Mouse (Mus musculus) liver, embryonic 15.5 days (tissue): ENCODE results near the gene Adam11. TPM values are rescaled to one million over a fixed set of nuclear protein-coding genes. Genes with fewer than 3 reads are reported as not detected.

Experiments used
- ATAC-seq: fragments of 200-750 bp; cut with Nextera tagmentation; 2 replicates; pipeline ENCODE4 v1.8.0; 2017; ENCODE audit warnings: moderate number of reproducible peaks, mild to moderate bottlenecking, moderate library complexity; ENCODE audit not compliant: insufficient read depth
- H3K27ac ChIP-seq: fragments of 300-500 bp; sonication (generic); replicated peaks from 2 replicates; pipeline ENCODE4 v1.5.1; 2015; ENCODE audit warnings: mild to moderate bottlenecking, inconsistent platforms
- H3K27me3 ChIP-seq: fragments of 300-500 bp; sonication (generic); 2 replicates; pipeline ENCODE4 v1.6.1; 2015; ENCODE audit warnings: mild to moderate bottlenecking, inconsistent platforms
- H3K36me3 ChIP-seq: fragments of 300-500 bp; sonication (generic); replicated peaks from 2 replicates; pipeline ENCODE4 v1.6.1; 2015; ENCODE audit warnings: moderate library complexity, mild to moderate bottlenecking, inconsistent platforms
- H3K4me1 ChIP-seq: fragments of 300-500 bp; sonication (generic); replicated peaks from 2 replicates; pipeline ENCODE4 v1.6.1; 2015; ENCODE audit warnings: inconsistent platforms
- H3K4me2 ChIP-seq: fragments of 300-500 bp; sonication (generic); 2 replicates; pipeline ENCODE4 v1.6.1; 2015; ENCODE audit warnings: moderate library complexity, mild to moderate bottlenecking, inconsistent platforms
- H3K4me3 ChIP-seq: fragments of 300-500 bp; sonication (generic); replicated peaks from 2 replicates; pipeline ENCODE4 v1.5.1; 2015; ENCODE audit warnings: mild to moderate bottlenecking, inconsistent platforms
- H3K9ac ChIP-seq: fragments of 300-500 bp; sonication (generic); 2 replicates; pipeline ENCODE4 v1.6.1; 2015; ENCODE audit warnings: moderate library complexity, mild to moderate bottlenecking, inconsistent platforms
- H3K9me3 ChIP-seq: fragments of 300-500 bp; sonication (generic); replicated peaks from 2 replicates; pipeline ENCODE4 v1.6.1; 2016; ENCODE audit warnings: inconsistent platforms
- WGBS: fragments of 180-500 bp; shearing (Covaris S2); methylation state at CpG from one replicate; pipeline ENCODE4 v1.1.7; 2015; ENCODE audit warnings: mixed read lengths; ENCODE audit not compliant: insufficient replicate concordance; 5-methylcytosine and 5-hydroxymethylcytosine counted together
- polyA plus RNA-seq: library from polyadenylated mRNA; unstranded; fragments of >200 nt; fragmentation: Nextera tagmentation; extraction: Ambion mirVana; gene quantifications from 2 replicates; pipeline ENCODE4 v1.2.1, GENCODE M21; 2015

Gene Adam11
- polyA plus RNA-seq, 1 experiment from 2014 or later: 0.08 TPM

- Histone ChIP-seq H3K9me3 (no peaks in the 10 kb centered on the region), H3K36me3 (no peaks in the 10 kb centered on the region), H3K4me2 (no peak overlapping the region), H3K9ac (no peak overlapping the region), H3K27ac (no peak overlapping the region), H3K4me3 (no peak overlapping the region), H3K27me3 (peaks cover 39% of the 10 kb centered on the region), H3K4me1 (peaks cover 2% of the 10 kb centered on the region; the same call in 1 of the 2 replicates)
- 39% methylated on average over 7 of the region's 7 CpGs for WGBS
- ATAC-seq: no peak
Measured at GRCm38 (mm10) chr11:102779824-102780223, 18.6 kb downstream of the Adam11 start.

GRCm38 (mm10) chr11:102780271-102780985 is 19.2 kb downstream of the Adam11 start:
- Histone ChIP-seq H3K9me3 (no peaks in the 10 kb centered on the region), H3K4me2 (no peak overlapping the region), H3K4me3 (no peak overlapping the region), H3K27ac (no peak overlapping the region), H3K9ac (no peak overlapping the region), H3K36me3 (no peaks in the 10 kb centered on the region), H3K27me3 (peaks cover 35% of the 10 kb centered on the region), H3K4me1 (no peaks in the 10 kb centered on the region)
- no peak for ATAC-seq
- WGBS: 21% methylated on average over 11 of the region's 11 CpGs

- Histone ChIP-seq H3K9me3 (no peaks in the 10 kb centered on the region), H3K4me3 (no peak overlapping the region), H3K27ac (no peak overlapping the region), H3K36me3 (no peaks in the 10 kb centered on the region), H3K27me3 (peaks cover 30% of the 10 kb centered on the region), H3K4me2 (no peak overlapping the region), H3K9ac (no peak overlapping the region), H3K4me1 (no peaks in the 10 kb centered on the region)
- WGBS: 49% methylated on average over 10 of the region's 10 CpGs
- no peak for ATAC-seq
Measured at GRCm38 (mm10) chr11:102780986-102781351, 19.7 kb downstream of the Adam11 start.

- Histone ChIP-seq H3K27me3 (peaks cover 25% of the 10 kb centered on the region), H3K4me3 (no peak overlapping the region), H3K9me3 (no peaks in the 10 kb centered on the region), H3K4me2 (no peak overlapping the region), H3K4me1 (no peaks in the 10 kb centered on the region), H3K9ac (no peak overlapping the region), H3K27ac (no peak overlapping the region), H3K36me3 (no peaks in the 10 kb centered on the region)
- 53% methylated on average over 4 of the region's 4 CpGs for WGBS
- no peak for ATAC-seq
Measured at GRCm38 (mm10) chr11:102781523-102781922, 20.3 kb downstream of the Adam11 start.

- Histone ChIP-seq H3K9ac (no peak overlapping the region), H3K27ac (no peak overlapping the region), H3K36me3 (no peaks in the 10 kb centered on the region), H3K4me3 (no peak overlapping the region), H3K9me3 (no peaks in the 10 kb centered on the region), H3K4me1 (no peaks in the 10 kb centered on the region), H3K4me2 (no peak overlapping the region), H3K27me3 (peaks cover 17% of the 10 kb centered on the region)
- WGBS: 60% methylated on average over 6 of the region's 7 CpGs
- ATAC-seq: no peak
Measured at GRCm38 (mm10) chr11:102783443-102783842, 22.2 kb downstream of the Adam11 start.

GRCm38 (mm10) chr11:102787688-102788177 is 26.5 kb downstream of the Adam11 start:
- 61% methylated on average over 5 of the region's 5 CpGs for WGBS

GRCm38 (mm10) chr11:102791682-102792445 is 30.6 kb downstream of the Adam11 start:
- Histone ChIP-seq H3K4me1 (no peaks in the 10 kb centered on the region), H3K9me3 (no peaks in the 10 kb centered on the region), H3K4me2 (no peak overlapping the region), H3K9ac (no peak overlapping the region), H3K36me3 (no peaks in the 10 kb centered on the region), H3K27ac (no peak overlapping the region), H3K4me3 (no peak overlapping the region), H3K27me3 (no peaks in the 10 kb centered on the region)
- WGBS: 46% methylated on average over 14 of the region's 14 CpGs
- no peak for ATAC-seq

More at GRCm38 (mm10) chr11:102787688-102788177, 26.5 kb downstream of the Adam11 start:
- Histone ChIP-seq H3K4me2 (no peak overlapping the region), H3K27me3 (peaks cover 4% of the 10 kb centered on the region), H3K4me1 (no peaks in the 10 kb centered on the region), H3K27ac (no peak overlapping the region), H3K9ac (no peak overlapping the region), H3K4me3 (no peak overlapping the region), H3K36me3 (no peaks in the 10 kb centered on the region), H3K9me3 (no peaks in the 10 kb centered on the region)
- ATAC-seq: no peak

- Histone ChIP-seq H3K4me2 (no peak overlapping the region), H3K36me3 (no peaks in the 10 kb centered on the region), H3K27me3 (no peaks in the 10 kb centered on the region), H3K9ac (no peak overlapping the region), H3K4me3 (no peak overlapping the region), H3K4me1 (no peaks in the 10 kb centered on the region), H3K27ac (no peak overlapping the region), H3K9me3 (no peaks in the 10 kb centered on the region)
- ATAC-seq: no peak
- WGBS: 61% methylated on average over 8 of the region's 8 CpGs
Measured at GRCm38 (mm10) chr11:102794157-102794556, 32.9 kb downstream of the Adam11 start.

GRCm38 (mm10) chr11:102803453-102803852 is 42.2 kb downstream of the Adam11 start:
- no peak overlapping the region for H3K4me2 ChIP-seq
- no peaks in the 10 kb centered on the region for H3K27me3 ChIP-seq
- 60% methylated on average over 5 of the region's 5 CpGs for WGBS
- H3K9me3 ChIP-seq: no peaks in the 10 kb centered on the region
- no peaks in the 10 kb centered on the region for H3K36me3 ChIP-seq
- H3K9ac ChIP-seq: no peak overlapping the region
- no peak overlapping the region for H3K4me3 ChIP-seq
- no peaks in the 10 kb centered on the region for H3K4me1 ChIP-seq
- no peak for ATAC-seq
- no peak overlapping the region for H3K27ac ChIP-seq

GRCm38 (mm10) chr11:102808246-102808645 is 47.0 kb downstream of the Adam11 start:
- Histone ChIP-seq H3K4me3 (no peak overlapping the region), H3K9ac (no peak overlapping the region), H3K9me3 (no peaks in the 10 kb centered on the region), H3K27ac (no peak overlapping the region), H3K4me1 (no peaks in the 10 kb centered on the region), H3K27me3 (no peaks in the 10 kb centered on the region; the same call in 1 of the 2 replicates), H3K4me2 (no peak overlapping the region), H3K36me3 (no peaks in the 10 kb centered on the region)
- ATAC-seq: no peak
- WGBS: 15% methylated on average over 5 of the region's 5 CpGs

- 52% methylated on average over 4 of the region's 4 CpGs for WGBS
- no peak for ATAC-seq
- H3K4me3 ChIP-seq: no peak overlapping the region
- H3K9me3 ChIP-seq: no peaks in the 10 kb centered on the region
- no peaks in the 10 kb centered on the region for H3K4me1 ChIP-seq
- H3K9ac ChIP-seq: no peak overlapping the region
- H3K27me3 ChIP-seq: peaks cover 20% of the 10 kb centered on the region
- H3K4me2 ChIP-seq: no peak overlapping the region
- H3K27ac ChIP-seq: no peak overlapping the region
- no peaks in the 10 kb centered on the region for H3K36me3 ChIP-seq
Measured at GRCm38 (mm10) chr11:102810721-102811485, 49.7 kb downstream of the Adam11 start.
